Mouse (Mus musculus) hindbrain, embryonic 13.5 days (tissue): ENCODE results near the gene Wdtc1. TPM values are rescaled to one million over a fixed set of nuclear protein-coding genes. Genes with fewer than 3 reads are reported as not detected.

Experiments used
- ATAC-seq: fragments of 200-750 bp; cut with Nextera tagmentation; 2 replicates; pipeline ENCODE4 v1.8.0; 2017; ENCODE audit warnings: moderate TSS enrichment; ENCODE audit not compliant: low FRiP score
- H3K27ac ChIP-seq: fragments of 300-500 bp; sonication (generic); 2 replicates; pipeline ENCODE4 v1.5.1; 2015; ENCODE audit warnings: inconsistent platforms, mild to moderate bottlenecking, moderate library complexity
- H3K27me3 ChIP-seq: fragments of 300-500 bp; sonication (generic); 2 replicates; pipeline ENCODE4 v1.6.1; 2015; ENCODE audit warnings: mild to moderate bottlenecking, inconsistent platforms
- H3K36me3 ChIP-seq: fragments of 300-500 bp; sonication (generic); 2 replicates; pipeline ENCODE4 v1.6.1; 2015; ENCODE audit warnings: mild to moderate bottlenecking, inconsistent platforms
- H3K4me1 ChIP-seq: fragments of 300-500 bp; sonication (generic); replicated peaks from 2 replicates; pipeline ENCODE4 v1.6.1; 2015; ENCODE audit warnings: inconsistent platforms
- H3K4me2 ChIP-seq: fragments of 300-500 bp; sonication (generic); 2 replicates; pipeline ENCODE4 v1.6.1; 2015; ENCODE audit warnings: inconsistent platforms, mild to moderate bottlenecking, moderate library complexity
- H3K4me3 ChIP-seq: fragments of 300-500 bp; sonication (generic); 2 replicates; pipeline ENCODE4 v1.5.1; 2015; ENCODE audit warnings: mild to moderate bottlenecking, inconsistent platforms
- H3K9ac ChIP-seq: fragments of 300-500 bp; sonication (generic); 2 replicates; pipeline ENCODE4 v1.6.1; 2015; ENCODE audit warnings: mild to moderate bottlenecking, inconsistent platforms
- H3K9me3 ChIP-seq: fragments of 300-500 bp; sonication (generic); 2 replicates; pipeline ENCODE4 v1.6.1; 2016; ENCODE audit warnings: inconsistent platforms
- WGBS: fragments of 180-500 bp; shearing (Covaris S2); methylation state at CpG from one replicate; pipeline ENCODE4 v1.1.7; 2015; 5-methylcytosine and 5-hydroxymethylcytosine counted together
- polyA plus RNA-seq: library from polyadenylated mRNA; unstranded; fragments of >200 nt; fragmentation: Nextera tagmentation; extraction: Ambion mirVana; gene quantifications from 2 replicates; pipeline ENCODE4 v1.2.1, GENCODE M21; 2015

The Wdtc1 gene
- polyA plus RNA-seq, 1 experiment from 2014 or later: 21.3 TPM

- no peaks in the 10 kb centered on the region for H3K9me3 ChIP-seq
- no peak overlapping the region for H3K4me2 ChIP-seq
- no peaks in the 10 kb centered on the region for H3K27me3 ChIP-seq
- whole genome bisulfite sequencing: 93% methylated on average over 12 of the region's 12 CpGs
- H3K4me1 ChIP-seq: no peaks in the 10 kb centered on the region; the same call in 1 of the 2 replicates
- no peak for ATAC-seq
- no peak overlapping the region for H3K9ac ChIP-seq
- H3K36me3 ChIP-seq: peaks cover 79% of the 10 kb centered on the region
- H3K4me3 ChIP-seq: no peak overlapping the region
- no peak overlapping the region for H3K27ac ChIP-seq
Observed at GRCm38 (mm10) chr4:133266248-133266880, 86.9 kb downstream of the Wdtc1 start.

GRCm38 (mm10) chr4:133265759-133266158, 87.5 kb downstream of the Wdtc1 start:
- Histone ChIP-seq H3K9ac (no peak overlapping the region), H3K27ac (no peak overlapping the region), H3K9me3 (no peaks in the 10 kb centered on the region), H3K36me3 (peaks cover 77% of the 10 kb centered on the region), H3K27me3 (no peaks in the 10 kb centered on the region), H3K4me3 (no peak overlapping the region), H3K4me1 (no peaks in the 10 kb centered on the region; the same call in 1 of the 2 replicates), H3K4me2 (no peak overlapping the region)
- WGBS: 93% methylated on average over 4 of the region's 4 CpGs
- no peak for ATAC-seq

GRCm38 (mm10) chr4:133265297-133265696, 88.0 kb downstream of the Wdtc1 start:
- H3K27me3 ChIP-seq: no peaks in the 10 kb centered on the region
- no peak overlapping the region for H3K4me2 ChIP-seq
- no peak for ATAC-seq
- H3K9ac ChIP-seq: no peak overlapping the region
- WGBS: 92% methylated on average over 3 of the region's 3 CpGs
- no peak overlapping the region for H3K27ac ChIP-seq
- H3K4me3 ChIP-seq: no peak overlapping the region
- no peaks in the 10 kb centered on the region for H3K9me3 ChIP-seq
- H3K36me3 ChIP-seq: peaks cover 74% of the 10 kb centered on the region
- H3K4me1 ChIP-seq: no peaks in the 10 kb centered on the region; the same call in 1 of the 2 replicates

DNA sequence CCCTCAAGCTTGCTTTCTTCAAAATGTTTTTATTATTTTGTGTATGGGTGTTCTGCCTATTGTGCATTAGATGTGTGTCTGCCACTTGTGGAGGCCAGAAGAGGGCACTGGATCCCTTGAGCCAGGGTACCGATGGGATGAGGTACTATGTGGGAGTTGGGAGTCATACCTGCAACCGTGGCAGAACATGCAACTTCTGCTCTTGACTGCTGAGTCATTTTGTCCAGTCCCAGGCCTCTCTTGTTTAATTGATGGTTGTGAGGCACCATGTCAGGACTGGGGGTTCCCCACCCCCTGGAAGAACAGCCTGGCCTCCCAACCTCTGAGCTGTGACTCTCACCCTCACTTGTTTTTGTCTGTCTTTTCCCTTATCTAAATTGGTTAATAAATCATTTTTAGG, 88.7 kb downstream of the Wdtc1 start:
- Histone ChIP-seq H3K27me3 (no peaks in the 10 kb centered on the region), H3K4me3 (no peak overlapping the region), H3K9me3 (no peaks in the 10 kb centered on the region), H3K27ac (no peak overlapping the region), H3K4me1 (no peaks in the 10 kb centered on the region; the same call in 1 of the 2 replicates), H3K9ac (no peak overlapping the region), H3K36me3 (peaks cover 69% of the 10 kb centered on the region), H3K4me2 (no peak overlapping the region)
- 96% methylated on average over 2 of the region's 2 CpGs for WGBS
- ATAC-seq: no peak

- no peak overlapping the region for H3K4me2 ChIP-seq
- H3K27ac ChIP-seq: no peak overlapping the region
- peaks cover 61% of the 10 kb centered on the region for H3K36me3 ChIP-seq
- ATAC-seq: no peak
- H3K9ac ChIP-seq: no peak overlapping the region
- H3K4me1 ChIP-seq: no peaks in the 10 kb centered on the region; the same call in 1 of the 2 replicates
- H3K4me3 ChIP-seq: no peak overlapping the region
- 91% methylated on average over 5 of the region's 5 CpGs for WGBS
- no peaks in the 10 kb centered on the region for H3K9me3 ChIP-seq
- peaks cover 4% of the 10 kb centered on the region; the same call in 1 of the 2 replicates for H3K27me3 ChIP-seq
Observed at GRCm38 (mm10) chr4:133263756-133264155, 89.5 kb downstream of the Wdtc1 start.

- H3K27ac ChIP-seq: no peak within 1 kb of the TSS
- no peak within 1 kb of the TSS for H3K4me3 ChIP-seq
- H3K9me3 ChIP-seq: no peaks in the 10 kb centered on the region
- no peak within 1 kb of the TSS for H3K9ac ChIP-seq
- 45% methylated on average over 7 of the region's 7 CpGs for WGBS
- no peak within 1 kb of the TSS for H3K4me2 ChIP-seq
- peaks cover 52% of the 10 kb centered on the region for H3K36me3 ChIP-seq
- H3K27me3 ChIP-seq: peaks cover 10% of the 10 kb centered on the region
- H3K4me1 ChIP-seq: no peaks in the 10 kb centered on the region; the same call in 1 of the 2 replicates
- no peak for ATAC-seq
Observed at GRCm38 (mm10) chr4:133262882-133263281, 90.4 kb downstream of the Wdtc1 start, which contains the start of gene Sytl1. TSS of gene Sytl1 (minus strand) at chr4:133263113.

DNA sequence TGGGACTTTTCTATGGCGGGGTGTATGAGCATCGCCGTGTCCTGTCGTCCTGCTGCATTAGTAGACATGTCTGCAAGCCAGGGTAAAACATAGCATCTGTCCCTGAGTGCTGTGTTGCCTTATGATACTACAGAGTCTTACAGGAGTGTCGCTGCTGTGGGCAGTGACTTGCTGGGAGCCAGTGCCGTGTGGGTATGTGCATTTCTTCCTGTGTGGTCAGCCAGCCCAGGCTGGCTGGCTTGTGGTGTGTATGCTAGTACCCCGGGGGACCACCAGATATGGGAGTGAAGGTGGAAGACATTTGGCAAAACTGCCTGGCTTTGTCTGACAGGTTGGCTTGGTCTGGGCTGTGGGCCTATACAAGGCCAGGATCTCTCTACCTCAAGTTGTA, 90.9 kb downstream of the Wdtc1 start:
- 67% methylated on average over 7 of the region's 7 CpGs for WGBS
- Histone ChIP-seq H3K4me3 (no peak overlapping the region), H3K27me3 (peaks cover 15% of the 10 kb centered on the region), H3K4me1 (no peaks in the 10 kb centered on the region; the same call in 1 of the 2 replicates), H3K27ac (no peak overlapping the region), H3K9ac (no peak overlapping the region), H3K36me3 (peaks cover 47% of the 10 kb centered on the region), H3K9me3 (no peaks in the 10 kb centered on the region), H3K4me2 (no peak overlapping the region)
- ATAC-seq: no peak

- H3K4me2 ChIP-seq: no peak overlapping the region
- 44% methylated on average over 10 of the region's 10 CpGs for WGBS
- H3K4me1 ChIP-seq: no peaks in the 10 kb centered on the region; the same call in 1 of the 2 replicates
- no peaks in the 10 kb centered on the region for H3K9me3 ChIP-seq
- no peak overlapping the region for H3K4me3 ChIP-seq
- no peak for ATAC-seq
- peaks cover 21% of the 10 kb centered on the region for H3K27me3 ChIP-seq
- peaks cover 41% of the 10 kb centered on the region for H3K36me3 ChIP-seq
- no peak overlapping the region for H3K27ac ChIP-seq
- H3K9ac ChIP-seq: no peak overlapping the region
Observed at GRCm38 (mm10) chr4:133261641-133262374, 91.5 kb downstream of the Wdtc1 start.

- no peak overlapping the region for H3K4me3 ChIP-seq
- H3K27me3 ChIP-seq: peaks cover 58% of the 10 kb centered on the region
- H3K36me3 ChIP-seq: peaks cover 3% of the 10 kb centered on the region; the same call in 1 of the 2 replicates
- no peak for ATAC-seq
- H3K4me1 ChIP-seq: no peaks in the 10 kb centered on the region; the same call in 1 of the 2 replicates
- no peaks in the 10 kb centered on the region for H3K9me3 ChIP-seq
- no peak overlapping the region for H3K4me2 ChIP-seq
- no peak overlapping the region for H3K9ac ChIP-seq
- H3K27ac ChIP-seq: no peak overlapping the region
- WGBS: 74% methylated on average over 12 of the region's 12 CpGs
Observed at GRCm38 (mm10) chr4:133257798-133258408, 95.4 kb downstream of the Wdtc1 start.

- Histone ChIP-seq H3K27ac (no peak overlapping the region), H3K4me2 (no peak overlapping the region), H3K9me3 (no peaks in the 10 kb centered on the region), H3K36me3 (no peaks in the 10 kb centered on the region), H3K4me3 (no peak overlapping the region), H3K4me1 (no peaks in the 10 kb centered on the region; the same call in 1 of the 2 replicates), H3K9ac (no peak overlapping the region), H3K27me3 (peaks cover 65% of the 10 kb centered on the region)
- WGBS: 36% methylated on average over 12 of the region's 12 CpGs
- no peak for ATAC-seq
Observed at GRCm38 (mm10) chr4:133257230-133257629, 96.1 kb downstream of the Wdtc1 start.

DNA sequence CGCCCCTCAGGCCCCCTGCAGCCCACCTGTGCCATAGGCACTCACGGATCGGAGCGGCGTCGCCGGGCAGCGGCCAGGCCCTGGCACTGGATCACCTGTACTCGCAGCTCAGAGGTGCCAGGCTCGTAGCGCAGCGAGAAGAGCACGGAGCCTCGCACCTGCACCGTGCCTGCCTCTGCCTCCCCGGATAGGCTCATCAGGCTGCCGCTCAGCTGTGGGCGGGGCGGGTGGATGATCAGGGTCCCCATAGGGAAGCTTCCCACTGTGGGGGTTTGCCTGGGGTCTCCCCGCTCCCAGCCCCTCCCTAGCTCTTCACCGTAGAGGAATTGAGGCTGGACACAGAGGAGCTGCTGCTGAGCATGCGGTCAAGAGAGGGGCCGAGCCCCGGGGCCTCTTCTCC, 96.5 kb downstream of the Wdtc1 start:
- H3K27me3 ChIP-seq: peaks cover 69% of the 10 kb centered on the region
- no peaks in the 10 kb centered on the region for H3K36me3 ChIP-seq
- no peak overlapping the region for H3K4me3 ChIP-seq
- H3K4me1 ChIP-seq: no peaks in the 10 kb centered on the region; the same call in 1 of the 2 replicates
- H3K9ac ChIP-seq: no peak overlapping the region
- H3K27ac ChIP-seq: no peak overlapping the region
- no peak for ATAC-seq
- WGBS: 18% methylated on average over 24 of the region's 24 CpGs
- H3K4me2 ChIP-seq: no peak overlapping the region
- no peaks in the 10 kb centered on the region for H3K9me3 ChIP-seq

DNA sequence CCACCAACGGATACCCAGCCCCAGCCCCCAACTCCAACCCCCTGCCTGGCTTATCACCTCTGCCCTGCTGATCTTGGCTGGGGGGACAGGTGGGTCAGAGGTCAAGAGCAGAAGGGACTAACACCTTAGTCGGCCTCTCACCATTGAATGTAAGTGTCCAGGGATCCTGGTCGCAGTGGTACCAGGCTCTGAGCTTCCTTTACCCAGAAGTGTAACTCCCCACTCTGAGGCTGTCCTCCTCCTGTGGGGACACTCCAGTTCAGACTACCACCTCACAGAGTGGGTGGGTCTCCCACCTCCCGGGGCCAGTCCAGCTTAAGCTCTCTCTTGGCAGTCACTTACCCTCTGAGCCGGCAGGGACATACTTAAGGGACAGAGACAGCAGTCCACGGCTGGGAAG, 97.9 kb downstream of the Wdtc1 start:
- ATAC-seq: no peak
- no peak overlapping the region for H3K4me2 ChIP-seq
- H3K36me3 ChIP-seq: no peaks in the 10 kb centered on the region
- no peak overlapping the region for H3K4me3 ChIP-seq
- no peak overlapping the region for H3K9ac ChIP-seq
- WGBS: 70% methylated on average over 6 of the region's 6 CpGs
- no peak overlapping the region for H3K27ac ChIP-seq
- H3K27me3 ChIP-seq: peaks cover 83% of the 10 kb centered on the region
- no peaks in the 10 kb centered on the region for H3K9me3 ChIP-seq
- H3K4me1 ChIP-seq: peaks cover 13% of the 10 kb centered on the region
